Mouse (Mus musculus) spleen, adult 2 months (tissue): ENCODE measurements around the gene Tox3.

ENCODE experiments used
- CTCF ChIP-seq: fragments of 200-500 bp; IDR thresholded peaks from 2 replicates; pipeline ENCODE4 v1.5.1; 2011; ENCODE audit warnings: mild to moderate bottlenecking, inconsistent platforms; ENCODE audit not compliant: insufficient read depth, insufficient read length, insufficient replicate concordance; ENCODE audit errors: extremely low read depth
- POLR2A ChIP-seq: fragments of 200-500 bp; IDR thresholded peaks from 2 replicates; pipeline ENCODE4 v1.6.1; 2011; ENCODE audit warnings: low read depth, low read length, inconsistent platforms

- no peak for TF ChIP-seq POLR2A
- no peak for TF ChIP-seq CTCF
Observed at GRCm38 (mm10) chr8:90390827-90391226, 42.7 kb upstream of the Tox3 start.
